ENCODE assay signal across 14 mouse cellular contexts in the genomic region with DNA sequence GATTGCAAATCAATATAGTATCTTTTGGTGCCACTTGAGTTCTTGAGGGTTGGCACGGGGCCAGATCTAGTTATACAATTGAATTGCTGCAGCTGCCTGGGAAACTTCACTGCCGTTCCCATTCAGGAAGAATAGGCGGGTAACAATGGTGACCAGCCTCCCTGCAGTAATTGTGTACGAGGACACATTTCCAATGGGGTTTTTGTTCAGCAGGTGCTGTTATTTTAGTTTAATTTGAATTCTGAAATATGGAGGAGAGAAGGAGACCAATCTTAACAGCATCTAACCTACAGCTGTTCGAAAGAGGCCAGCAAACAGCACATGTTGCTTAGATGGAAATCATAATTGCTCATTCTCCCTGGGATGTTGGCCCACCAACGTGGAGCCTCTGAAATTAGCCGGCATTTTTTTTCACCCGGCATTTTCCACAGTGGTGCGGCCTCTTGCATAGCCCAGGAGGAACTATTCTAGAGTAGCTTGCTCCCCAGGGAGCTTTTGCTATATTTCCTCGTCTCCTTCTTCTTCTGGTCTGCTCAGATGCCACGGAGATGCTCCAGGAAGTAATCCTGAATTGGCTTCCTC.
DNase-seq lines count a peak whose midpoint lies in the region; ATAC-seq and TF ChIP-seq lines count a peak whose summit lies in the region.
"Had no signal": no experiment of that assay in that cellular context is flagged by ENCODE, and none has a peak within 500 bp of the region (broad histone marks: within the 10 kb centered on the region; RNA-seq: fewer than 3 reads in every experiment).

No protein-coding gene starts in this region.

- H3K36me3 ChIP-seq in hindbrain, embryonic 10.5 days: no peaks in the 10 kb centered on the region
- no peaks in the 10 kb centered on the region for H3K36me3 ChIP-seq in hindbrain, embryonic 16.5 days (ENCODE audit: control insufficient read depth, insufficient read depth, low read length)
- no peaks in the 10 kb centered on the region for H3K36me3 ChIP-seq in hindbrain, embryonic 11.5 days (ENCODE audit: control insufficient read depth, insufficient read depth, low read length)
- H3K36me3 ChIP-seq: embryonic facial prominence, embryonic 13.5 days; hindbrain, embryonic 15.5 days; kidney, embryonic 15.5 days had no signal

- H3K9ac ChIP-seq in hindbrain, embryonic 16.5 days (ENCODE audit: low read depth, low read length): no peak overlapping the region
- H3K9ac ChIP-seq in hindbrain, embryonic 11.5 days (ENCODE audit: low read depth, low read length): no peak overlapping the region
- H3K9ac ChIP-seq: embryonic facial prominence, embryonic 13.5 days; hindbrain, embryonic 15.5 days; kidney, embryonic 15.5 days had no signal

- peak; percentile 22 for DNase-seq in hindbrain, embryonic 10.5 days (ENCODE audit: low spot score)
- peak; percentile 34 for DNase-seq in right cerebral cortex, postnatal 14 days
- no peak for DNase-seq in right cerebral cortex, postnatal 25 days
- peak; percentile 76 for DNase-seq in hindbrain, embryonic 11.5 days (ENCODE audit: low spot score)
- peak; percentile 96 for DNase-seq in retina, postnatal 1 day
- no peak for DNase-seq in cerebellum, adult 2 months
- no peak for DNase-seq in heart, adult 9 months (ENCODE audit: low spot score in 2 of 2)
- DNase-seq: adrenal gland, postnatal 10 days; liver had no signal

- no peaks in the 10 kb centered on the region for H3K9me3 ChIP-seq in hindbrain, embryonic 10.5 days
- H3K9me3 ChIP-seq in hindbrain, embryonic 16.5 days (ENCODE audit: control insufficient read depth, low read length): no peaks in the 10 kb centered on the region
- H3K9me3 ChIP-seq in hindbrain, embryonic 11.5 days (ENCODE audit: control insufficient read depth, low read length): no peaks in the 10 kb centered on the region
- H3K9me3 ChIP-seq: embryonic facial prominence, embryonic 13.5 days; hindbrain, embryonic 15.5 days; kidney, embryonic 15.5 days had no signal

- 52% methylated on average over 11 of the region's 11 CpGs for WGBS in hindbrain, embryonic 10.5 days
- 22% methylated on average over 11 of the region's 11 CpGs for WGBS in hindbrain, embryonic 16.5 days
- 43% methylated on average over 11 of the region's 11 CpGs for WGBS in hindbrain, embryonic 11.5 days
- WGBS in cerebellum, adult 2 months: 23% methylated on average over 11 of the region's 11 CpGs

- no peak for TF ChIP-seq CTCF in cerebellum, adult 2 months (IDR thresholded peaks at IDR 0.05; ENCODE audit: borderline replicate concordance, insufficient read depth, low read depth, low read length)

- H3K4me2 ChIP-seq in hindbrain, embryonic 16.5 days (ENCODE audit: low read length): no peak overlapping the region
- no peak overlapping the region for H3K4me2 ChIP-seq in hindbrain, embryonic 11.5 days (replicated peaks; ENCODE audit: low read depth, low read length)
- H3K4me2 ChIP-seq: embryonic facial prominence, embryonic 13.5 days; heart, embryonic 11.5 days; hindbrain, embryonic 15.5 days; kidney, embryonic 15.5 days had no signal

- peaks cover 36% of the 10 kb centered on the region for H3K4me1 ChIP-seq in hindbrain, embryonic 10.5 days (replicated peaks)
- H3K4me1 ChIP-seq in hindbrain, embryonic 16.5 days (ENCODE audit: control insufficient read depth, insufficient read depth, low read depth, low read length): peaks cover 8% of the 10 kb centered on the region
- H3K4me1 ChIP-seq in hindbrain, embryonic 11.5 days (replicated peaks; ENCODE audit: control insufficient read depth, insufficient read depth, low read length): no peaks in the 10 kb centered on the region
- H3K4me1 ChIP-seq in cerebellum, adult 2 months (ENCODE audit: control insufficient read depth, insufficient read depth, low read length): no peaks in the 10 kb centered on the region
- H3K4me1 ChIP-seq: embryonic facial prominence, embryonic 13.5 days; kidney, embryonic 15.5 days had no signal

- H3K4me3 ChIP-seq in hindbrain, embryonic 10.5 days: no peak overlapping the region
- H3K4me3 ChIP-seq in hindbrain, embryonic 16.5 days (ENCODE audit: low read length): no peak overlapping the region
- H3K4me3 ChIP-seq in hindbrain, embryonic 11.5 days (ENCODE audit: low read depth, low read length): no peak overlapping the region
- no peak overlapping the region for H3K4me3 ChIP-seq in cerebellum, adult 2 months (replicated peaks; ENCODE audit: insufficient read depth, low read depth, low read length)
- H3K4me3 ChIP-seq: embryonic facial prominence, embryonic 13.5 days; hindbrain, embryonic 15.5 days; kidney, embryonic 15.5 days had no signal

- H3K27me3 ChIP-seq in hindbrain, embryonic 10.5 days (ENCODE audit: insufficient read depth, poor library complexity, severe bottlenecking): peaks cover 16% of the 10 kb centered on the region; the same call in 1 of the 2 replicates
- no peaks in the 10 kb centered on the region for H3K27me3 ChIP-seq in hindbrain, embryonic 16.5 days (replicated peaks; ENCODE audit: control insufficient read depth, insufficient read depth, low read length)
- no peaks in the 10 kb centered on the region for H3K27me3 ChIP-seq in hindbrain, embryonic 11.5 days (ENCODE audit: control insufficient read depth, insufficient read depth, low read length)
- no peaks in the 10 kb centered on the region; the same call in 1 of the 2 replicates for H3K27me3 ChIP-seq in cerebellum, adult 2 months (ENCODE audit: control insufficient read depth, insufficient read depth, low read length)
- H3K27me3 ChIP-seq: hindbrain, embryonic 15.5 days; kidney, embryonic 15.5 days had no signal

- ATAC-seq in hindbrain, embryonic 16.5 days: no peak
- ATAC-seq in hindbrain, embryonic 11.5 days (ENCODE audit: low FRiP score): peak; percentile 54; the same call in 1 of the 2 replicates

- no peak for TF ChIP-seq POLR2A in cerebellum, adult 2 months (IDR thresholded peaks at IDR 0.05; ENCODE audit: borderline replicate concordance, insufficient read depth, low read length)

- peak overlapping the region; percentile 60; the same call in 1 of the 2 replicates for H3K27ac ChIP-seq in hindbrain, embryonic 10.5 days
- H3K27ac ChIP-seq in hindbrain, embryonic 16.5 days (ENCODE audit: low read depth, low read length): no peak overlapping the region
- no peak overlapping the region for H3K27ac ChIP-seq in hindbrain, embryonic 11.5 days (ENCODE audit: low read depth, low read length)
- no peak overlapping the region for H3K27ac ChIP-seq in cerebellum, adult 2 months (ENCODE audit: insufficient read depth, low read length)
- H3K27ac ChIP-seq: embryonic facial prominence, embryonic 13.5 days; hindbrain, embryonic 15.5 days; kidney, embryonic 15.5 days had no signal

Comparison
In these comparisons a context has a peak if more than half of its experiments do, and no peak if none do; other contexts are left out.
1. DNase-seq: peak in hindbrain, embryonic 10.5 days (single experiment), right cerebral cortex, postnatal 14 days (single experiment), hindbrain, embryonic 11.5 days (single experiment) and retina, postnatal 1 day (single experiment); none in right cerebral cortex, postnatal 25 days (single experiment), cerebellum, adult 2 months (0 of 2) and heart, adult 9 months (0 of 2).